Mouse (Mus musculus): Measurements from ENCODE around the gene Rbp7.
"Not testable (repeated sequence)": the region's sequence is repeated elsewhere in the genome, so short reads cannot be mapped to it uniquely, and the experiment has no call there.

The Rbp7 gene

GRCm38 (mm10) chr4:149457163-149457562, 2.4 kb upstream of the Rbp7 start:
- DNase-seq (ENCODE audit: low spot score in 2 of 2): not testable (repeated sequence)

- no peak for DNase-seq (ENCODE audit: low spot score in 2 of 2)
These were observed 515 bp downstream of the Rbp7 start for GRCm38 (mm10) chr4:149454263-149454662.

- DNase-seq (ENCODE audit: low spot score in 2 of 2): no peak
These were observed 1.1 kb downstream of the Rbp7 start for GRCm38 (mm10) chr4:149453656-149454055.

DNA sequence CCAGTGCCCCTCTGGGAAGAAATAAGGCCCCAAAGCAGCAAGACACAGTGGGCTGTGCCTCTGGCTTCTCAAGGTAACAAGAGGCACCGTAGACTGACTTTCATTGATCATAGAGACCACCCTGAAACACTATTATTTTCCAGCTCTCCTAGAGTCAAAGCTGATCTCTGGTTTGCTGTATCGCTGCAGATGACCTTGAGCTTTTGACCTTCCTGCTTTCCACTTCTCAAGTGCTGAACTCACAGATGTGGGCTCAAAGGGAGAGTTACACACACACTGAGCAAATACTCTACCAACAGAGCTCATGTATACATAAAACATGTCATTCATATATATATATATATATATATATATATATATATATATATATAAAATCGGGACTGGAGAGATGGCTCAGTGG, 4.1 kb downstream of the Rbp7 start:
- DNase-seq (ENCODE audit: low spot score in 2 of 2): no peak

GRCm38 (mm10) chr4:149446309-149446708, 8.5 kb downstream of the Rbp7 start:
- no peak for DNase-seq (ENCODE audit: low spot score in 2 of 2)

DNA sequence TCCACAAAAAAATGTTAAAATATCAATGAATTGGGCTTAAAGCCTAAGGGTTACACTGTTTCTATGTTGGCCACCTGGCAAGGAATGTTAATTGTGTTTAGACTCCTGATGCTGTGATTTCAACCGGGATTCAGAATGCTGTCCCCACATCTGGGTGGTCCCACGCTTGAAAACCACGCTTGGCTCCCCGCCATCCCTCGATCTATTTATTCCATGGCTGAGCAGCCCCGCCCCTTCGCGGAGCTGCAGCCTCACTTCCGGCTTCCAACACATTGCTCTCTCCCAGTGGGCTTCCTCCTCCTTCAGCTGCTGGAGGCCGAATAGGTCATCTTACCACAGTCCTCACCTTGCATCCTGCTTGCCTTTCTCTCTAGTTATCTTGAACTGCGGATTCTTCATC, 8.9 kb downstream of the Rbp7 start:
- DNase-seq (ENCODE audit: low spot score in 2 of 2): no peak

DNA sequence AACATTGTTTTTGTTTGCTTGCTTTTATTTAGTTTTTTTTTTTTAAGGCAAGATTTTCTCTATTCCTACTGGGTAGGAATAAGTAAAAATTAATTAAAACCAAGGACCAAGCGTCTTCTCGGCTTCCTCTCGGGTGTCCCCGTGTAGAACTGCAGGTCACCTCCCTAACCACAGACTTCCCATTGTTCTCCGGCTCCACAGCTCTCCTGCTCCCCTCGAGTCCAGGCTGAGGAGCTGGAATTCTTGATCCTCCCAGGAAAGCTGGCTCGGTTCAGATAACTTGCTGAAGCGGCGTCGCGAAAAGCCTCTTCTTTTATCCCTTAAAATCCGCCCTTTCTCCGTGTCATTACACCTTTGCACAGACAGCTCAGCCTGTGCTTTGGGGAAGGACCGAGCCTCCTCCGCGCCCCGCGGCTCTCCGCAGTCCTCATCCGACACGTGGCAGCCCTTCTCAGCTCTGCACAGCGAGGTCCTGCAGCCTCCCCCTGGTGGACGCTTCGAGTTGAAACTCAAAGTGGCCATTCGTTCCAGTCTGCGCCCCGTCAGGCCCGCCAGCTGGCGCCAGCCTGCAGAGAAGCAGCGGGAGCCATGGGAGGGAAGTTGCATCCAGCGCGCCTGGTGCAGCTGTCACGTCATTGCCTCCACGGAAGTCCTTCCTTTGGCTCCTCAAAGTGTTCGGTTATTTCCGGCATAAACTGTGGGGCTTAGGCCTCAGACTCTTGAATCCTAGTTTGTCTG, 9.6 kb downstream of the Rbp7 start:
- peak; percentile 73 to 84 for DNase-seq (ENCODE audit: low spot score in 2 of 2)

- no peak for DNase-seq (ENCODE audit: low spot score in 2 of 2)
These were observed 10.3 kb downstream of the Rbp7 start for GRCm38 (mm10) chr4:149444465-149444864.

GRCm38 (mm10) chr4:149442436-149442835, 12.3 kb downstream of the Rbp7 start:
- DNase-seq (ENCODE audit: low spot score in 2 of 2): no peak

GRCm38 (mm10) chr4:149440576-149440975, 14.2 kb downstream of the Rbp7 start:
- no peak for DNase-seq (ENCODE audit: low spot score in 2 of 2)

DNA sequence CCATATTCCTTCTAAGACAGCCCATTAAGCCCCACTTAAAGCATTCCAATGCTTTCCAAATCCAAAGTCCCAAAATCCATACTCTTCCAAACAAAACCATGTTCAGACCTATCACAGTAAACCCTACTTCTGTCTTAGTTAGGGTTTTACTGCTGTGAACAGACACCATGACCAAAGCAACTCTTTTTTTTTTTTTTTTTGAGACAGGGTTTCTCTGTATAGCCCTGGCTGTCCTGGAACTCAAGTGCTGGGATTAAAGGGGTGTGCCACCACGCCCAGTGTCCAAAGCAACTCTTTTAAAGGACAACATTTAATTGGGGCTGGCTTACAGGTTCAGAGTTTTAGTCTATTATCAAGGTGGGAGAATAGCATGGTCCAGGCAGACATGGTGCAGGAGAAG, 22.9 kb downstream of the Rbp7 start:
- not testable (repeated sequence) for DNase-seq (ENCODE audit: low spot score in 2 of 2)

DNA sequence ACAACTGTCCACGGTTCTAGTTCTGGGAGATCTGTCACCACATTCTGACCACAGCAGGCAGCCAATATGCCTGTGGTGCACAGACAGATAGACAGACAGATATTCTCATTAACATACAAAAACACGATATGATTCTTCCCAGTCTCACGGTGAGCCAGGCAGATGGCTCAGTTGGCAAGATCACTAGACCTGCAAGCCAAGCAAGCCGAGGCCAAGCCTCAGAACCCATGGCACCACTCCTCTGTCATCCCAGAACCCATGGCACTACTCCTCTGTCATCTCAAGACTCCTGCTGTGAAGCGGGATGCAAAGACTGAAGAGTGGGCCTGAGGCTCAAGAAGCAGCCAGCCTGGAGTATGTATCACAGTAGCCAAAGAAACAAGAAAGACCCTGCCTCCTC, 25.2 kb downstream of the Rbp7 start:
- DNase-seq (ENCODE audit: low spot score in 2 of 2): no peak

- DNase-seq (ENCODE audit: low spot score in 2 of 2): peak; percentile 90 to 91
These were observed 28.2 kb downstream of the Rbp7 start, which contains the start of gene Ube4b for GRCm38 (mm10) chr4:149426325-149427199. Gene Ube4b, minus strand, starts transcription at chr4:149426749.

DNA sequence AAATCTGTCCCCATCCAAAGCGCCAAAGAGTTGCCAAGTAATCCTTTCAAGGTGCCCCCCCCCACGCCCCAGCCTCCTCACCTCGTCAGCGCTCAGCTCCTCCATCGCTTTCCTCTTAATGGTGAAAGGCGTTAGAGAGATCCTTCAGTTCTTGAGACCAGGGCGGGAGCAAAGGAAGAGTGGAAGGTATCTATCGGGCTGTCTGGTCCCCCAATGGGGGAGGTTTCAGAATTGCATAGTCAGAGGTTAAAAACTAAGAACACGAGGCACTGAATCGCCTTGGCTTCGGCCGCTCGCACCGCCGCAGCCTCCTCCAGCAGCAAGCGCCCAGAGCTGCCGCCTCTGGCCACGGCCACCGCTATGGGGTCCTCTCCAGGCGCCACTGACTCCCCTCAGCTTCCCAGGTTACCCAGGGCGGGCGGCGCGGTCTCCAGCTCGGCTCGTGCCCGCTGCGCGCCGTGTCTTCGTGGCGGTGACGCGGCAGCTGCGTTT, 28.9 kb downstream of the Rbp7 start:
- DNase-seq (ENCODE audit: low spot score in 2 of 2): no peak

- DNase-seq (ENCODE audit: low spot score in 2 of 2): no peak
These were observed 30.0 kb downstream of the Rbp7 start for GRCm38 (mm10) chr4:149424755-149425154.

GRCm38 (mm10) chr4:149417854-149418365, 36.9 kb downstream of the Rbp7 start:
- no peak for DNase-seq (ENCODE audit: low spot score in 2 of 2)

DNA sequence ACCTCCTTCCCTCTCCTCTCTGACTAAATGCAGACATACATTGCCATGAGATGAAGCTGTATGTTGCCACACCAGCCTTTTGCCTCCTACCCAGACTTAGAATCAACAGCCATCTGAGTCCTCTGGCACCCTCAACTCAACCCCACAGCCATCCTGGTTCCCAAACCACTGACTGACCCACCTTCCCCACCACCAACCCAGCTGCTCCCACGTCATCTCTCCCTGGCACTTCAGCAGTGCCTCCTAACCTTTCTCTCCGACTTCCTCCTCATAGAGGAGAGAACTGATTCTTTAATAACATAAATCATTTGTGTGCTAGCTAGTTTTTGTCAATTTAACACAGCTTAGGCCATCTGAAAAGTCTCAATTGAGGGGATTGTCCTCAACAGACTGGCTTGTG, 37.8 kb downstream of the Rbp7 start:
- no peak for DNase-seq (ENCODE audit: low spot score in 2 of 2)

GRCm38 (mm10) chr4:149416417-149416816, 38.4 kb downstream of the Rbp7 start:
- DNase-seq (ENCODE audit: low spot score in 2 of 2): no peak

DNA sequence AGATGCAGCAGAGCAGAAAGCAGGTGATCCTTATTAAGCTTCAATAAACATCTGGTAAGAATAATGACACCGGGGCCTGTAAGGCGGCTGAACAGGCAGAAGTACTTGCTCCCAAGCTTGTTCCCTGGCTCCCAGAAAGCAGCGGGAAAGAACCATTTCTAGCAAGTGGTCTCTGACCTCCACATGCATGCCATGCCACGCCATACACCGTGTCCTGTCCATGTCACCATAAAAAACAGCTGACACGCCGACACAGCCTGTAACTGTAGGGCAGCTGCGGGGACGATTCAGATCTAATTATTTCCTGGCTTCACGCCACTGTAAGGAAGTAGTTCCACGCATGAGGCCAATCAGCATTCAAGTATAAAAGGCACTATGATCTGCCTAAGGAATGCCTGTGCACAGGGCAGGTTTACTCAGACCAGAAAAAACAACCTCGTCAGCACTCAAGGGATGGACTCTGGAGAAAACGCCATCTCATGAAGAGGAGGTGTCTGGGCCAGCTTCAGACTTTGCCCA, 39.1 kb downstream of the Rbp7 start:
- no peak for DNase-seq (ENCODE audit: low spot score in 2 of 2)

- no peak for DNase-seq (ENCODE audit: low spot score in 2 of 2)
These were observed 40.5 kb downstream of the Rbp7 start for GRCm38 (mm10) chr4:149414259-149414658.

DNA sequence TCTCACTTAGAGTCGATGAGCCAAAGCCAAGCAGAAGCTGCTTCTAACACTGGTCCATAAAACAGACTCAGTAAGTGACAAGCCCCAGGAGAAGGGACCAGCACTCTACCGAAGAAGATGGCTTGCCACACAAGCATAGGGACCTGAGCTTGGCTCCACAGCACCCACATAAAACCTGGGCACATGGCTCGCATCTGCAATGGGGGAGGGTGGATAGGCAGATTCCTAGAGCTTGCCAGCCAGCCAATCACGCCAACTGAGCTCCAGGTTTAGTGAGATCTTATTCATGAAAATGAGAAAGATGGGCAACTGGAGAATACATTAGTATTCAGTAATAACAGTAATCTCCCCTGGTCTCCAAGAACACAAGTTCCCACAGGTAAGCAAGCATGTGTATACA, 45.0 kb downstream of the Rbp7 start:
- DNase-seq (ENCODE audit: low spot score in 2 of 2): no peak

DNA sequence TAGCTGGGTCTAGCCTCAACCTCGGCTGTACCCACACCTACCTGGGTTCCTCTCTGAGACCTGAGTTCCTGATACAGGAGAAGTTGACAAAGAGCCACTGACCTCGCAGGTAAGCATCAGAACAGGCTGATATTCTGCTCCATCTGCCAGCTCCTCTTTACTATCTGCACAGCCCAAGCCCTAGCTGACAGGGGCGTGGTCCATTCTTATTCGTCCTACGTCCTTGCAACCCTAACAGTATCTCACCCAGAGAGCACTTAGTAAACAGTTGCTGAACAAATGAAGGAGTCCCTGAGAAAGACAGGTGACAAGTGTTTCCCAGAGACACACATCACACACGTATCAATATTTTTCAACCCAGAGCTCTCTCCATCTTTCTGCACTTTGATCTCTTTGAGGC, 46.4 kb downstream of the Rbp7 start:
- DNase-seq (ENCODE audit: low spot score in 2 of 2): no peak
